Mouse (Mus musculus) C2C12 (cell line): ENCODE data around the gene Ggt7. TPM values are rescaled to one million over a fixed set of nuclear protein-coding genes. Genes with fewer than 3 reads are reported as not detected.
"Not testable (repeated sequence)": the region's sequence is repeated elsewhere in the genome, so short reads cannot be mapped to it uniquely, and the experiment has no call there.

Source experiments
- H3K27me3 ChIP-seq: one replicate; pipeline ENCODE4 v1.6.1; 2011; ENCODE audit not compliant: control insufficient read depth, insufficient read depth, insufficient read length
- H3K36me3 ChIP-seq: one replicate; pipeline ENCODE4 v1.6.1; 2011; ENCODE audit not compliant: control insufficient read depth, insufficient read depth
- H3K4me3 ChIP-seq: one replicate; pipeline ENCODE4 v1.5.1; 2011; ENCODE audit warnings: mild to moderate bottlenecking, control low read depth; ENCODE audit not compliant: poor library complexity, insufficient read depth, severe bottlenecking
- H3K79me2 ChIP-seq: one replicate; pipeline ENCODE4 v1.6.1; 2011; ENCODE audit not compliant: control insufficient read depth, insufficient read depth
- H3K79me3 ChIP-seq: one replicate; pipeline ENCODE4 v1.6.1; 2011; ENCODE audit warnings: low read depth, control low read depth
- H3ac ChIP-seq: one replicate; pipeline ENCODE3; 2011; ENCODE audit warnings: low read depth; ENCODE audit not compliant: control insufficient read depth, insufficient read length
- CEBPB ChIP-seq: IDR thresholded peaks from one replicate; pipeline ENCODE4 v1.6.1; 2011; ENCODE audit warnings: low read depth, mild to moderate bottlenecking, control low read depth, moderate library complexity
- CTCF ChIP-seq: IDR thresholded peaks from one replicate; pipeline ENCODE4 v1.5.1; 2011; ENCODE audit not compliant: control insufficient read depth, insufficient read depth, insufficient read length
- FOSL1 ChIP-seq: IDR thresholded peaks from one replicate; pipeline ENCODE4 v1.8.0; 2011; ENCODE audit warnings: mild to moderate bottlenecking, low read length; ENCODE audit not compliant: poor library complexity, insufficient read depth, severe bottlenecking
- MAX ChIP-seq: IDR thresholded peaks from one replicate; pipeline ENCODE4 v1.6.1; 2011; ENCODE audit warnings: mild to moderate bottlenecking, control low read depth
- MYOD1 ChIP-seq: IDR thresholded peaks from one replicate; pipeline ENCODE4 v1.6.1; 2011; ENCODE audit warnings: low read depth; ENCODE audit not compliant: control insufficient read depth, insufficient read length
- MYOG ChIP-seq: IDR thresholded peaks from one replicate; pipeline ENCODE4 v1.6.1; 2011; ENCODE audit not compliant: control insufficient read depth, insufficient read length; ENCODE audit errors: extremely low read depth
- USF1 ChIP-seq: IDR thresholded peaks from one replicate; pipeline ENCODE4 v1.6.1; 2011; ENCODE audit warnings: low read depth, mild to moderate bottlenecking, control low read depth, moderate library complexity
- polyA plus RNA-seq: library from polyadenylated mRNA; unstranded; fragments of >200 nt; fragmentation: generic; extraction: Trizol; gene quantifications from one replicate; pipeline ENCODE4 v1.2.1, GENCODE M21; 2012; ENCODE audit warnings: missing spikeins

The Ggt7 gene
- polyA plus RNA-seq, 1 experiment, result 2.6 TPM

- Histone ChIP-seq H3K4me3 (peak overlapping the region; percentile 65), H3K79me3 (peaks cover 46% of the 10 kb centered on the region), H3ac (peak overlapping the region; percentile 79), H3K79me2 (peaks cover 58% of the 10 kb centered on the region), H3K36me3 (no peaks in the 10 kb centered on the region), H3K27me3 (no peaks in the 10 kb centered on the region)
- TF ChIP-seq MYOG (no peak), MYOD1 (no peak), USF1 (no peak), CEBPB (no peak), MAX (no peak), FOSL1 (no peak), CTCF (no peak)
These were observed 45.1 kb downstream of the Ggt7 start for GRCm38 (mm10) chr2:155472671-155473569.

GRCm38 (mm10) chr2:155466861-155467260 is 51.2 kb downstream of the Ggt7 start:
- Histone ChIP-seq H3ac (no peak overlapping the region), H3K79me2 (peaks cover 99% of the 10 kb centered on the region), H3K36me3 (peaks cover 6% of the 10 kb centered on the region), H3K79me3 (peaks cover 75% of the 10 kb centered on the region), H3K27me3 (no peaks in the 10 kb centered on the region), H3K4me3 (no peak overlapping the region)
- TF ChIP-seq USF1, result no peak

- no peak overlapping the region for H3ac ChIP-seq
- H3K27me3 ChIP-seq, result no peaks in the 10 kb centered on the region
- peaks cover 92% of the 10 kb centered on the region for H3K79me2 ChIP-seq
- H3K36me3 ChIP-seq, result peaks cover 8% of the 10 kb centered on the region
- peaks cover 19% of the 10 kb centered on the region for H3K79me3 ChIP-seq
- no peak for TF ChIP-seq CEBPB
- no peak for TF ChIP-seq MYOG
- TF ChIP-seq FOSL1, result no peak
- no peak for TF ChIP-seq MAX
- TF ChIP-seq MYOD1, result no peak
- TF ChIP-seq CTCF, result no peak
- no peak for TF ChIP-seq USF1
- H3K4me3 ChIP-seq, result no peak overlapping the region
These were observed 64.4 kb downstream of the Ggt7 start for GRCm38 (mm10) chr2:155453591-155453990.

GRCm38 (mm10) chr2:155451256-155451655 is 66.8 kb downstream of the Ggt7 start:
- no peak overlapping the region for H3K4me3 ChIP-seq
- no peaks in the 10 kb centered on the region for H3K27me3 ChIP-seq
- H3K79me3 ChIP-seq, result peaks cover 24% of the 10 kb centered on the region
- peaks cover 91% of the 10 kb centered on the region for H3K79me2 ChIP-seq
- H3K36me3 ChIP-seq, result peaks cover 8% of the 10 kb centered on the region
- TF ChIP-seq FOSL1 (no peak), MYOD1 (no peak), MAX (no peak), MYOG (no peak), CTCF (no peak), CEBPB (no peak), USF1 (no peak)
- H3ac ChIP-seq, result no peak overlapping the region

- Histone ChIP-seq H3K79me3 (peaks cover 21% of the 10 kb centered on the region), H3K79me2 (peaks cover 94% of the 10 kb centered on the region)
- not testable (repeated sequence) for H3K36me3 ChIP-seq, H3ac ChIP-seq, H3K27me3 ChIP-seq, H3K4me3 ChIP-seq
These were observed 70.1 kb downstream of the Ggt7 start for GRCm38 (mm10) chr2:155447906-155448305.

GRCm38 (mm10) chr2:155443446-155443845 is 74.6 kb downstream of the Ggt7 start:
- no peak overlapping the region for H3K4me3 ChIP-seq
- peaks cover 10% of the 10 kb centered on the region for H3K79me3 ChIP-seq
- no peak overlapping the region for H3ac ChIP-seq
- H3K79me2 ChIP-seq, result peaks cover 74% of the 10 kb centered on the region
- H3K27me3 ChIP-seq, result no peaks in the 10 kb centered on the region
- H3K36me3 ChIP-seq, result no peaks in the 10 kb centered on the region
- TF ChIP-seq MAX, result no peak
- no peak for TF ChIP-seq CEBPB
- TF ChIP-seq USF1, result no peak
- no peak for TF ChIP-seq MYOD1
- no peak for TF ChIP-seq MYOG
- no peak for TF ChIP-seq FOSL1
